Mouse (Mus musculus): ENCODE measurements around the gene Zfp58. TPM values are rescaled to one million over a fixed set of nuclear protein-coding genes. Genes with fewer than 3 reads are reported as not detected.
"Not testable (repeated sequence)": the region's sequence is repeated elsewhere in the genome, so short reads cannot be mapped to it uniquely, and the experiment has no call there.

The Zfp58 gene
- 1 to 10 TPM; 9.7 to 9.9 TPM for total RNA-seq (2021)
- long read RNA-seq, experiment 1, partial matches to known transcripts = 0 of 5 reads
- long read RNA-seq, experiment 1, other reads (novel, unspliced or antisense) = 4 of 5 reads
- long read RNA-seq, experiment 2, partial matches to known transcripts = 0 of 5 reads
- long read RNA-seq, experiment 2, other reads (novel, unspliced or antisense) = 2 of 5 reads

DNA sequence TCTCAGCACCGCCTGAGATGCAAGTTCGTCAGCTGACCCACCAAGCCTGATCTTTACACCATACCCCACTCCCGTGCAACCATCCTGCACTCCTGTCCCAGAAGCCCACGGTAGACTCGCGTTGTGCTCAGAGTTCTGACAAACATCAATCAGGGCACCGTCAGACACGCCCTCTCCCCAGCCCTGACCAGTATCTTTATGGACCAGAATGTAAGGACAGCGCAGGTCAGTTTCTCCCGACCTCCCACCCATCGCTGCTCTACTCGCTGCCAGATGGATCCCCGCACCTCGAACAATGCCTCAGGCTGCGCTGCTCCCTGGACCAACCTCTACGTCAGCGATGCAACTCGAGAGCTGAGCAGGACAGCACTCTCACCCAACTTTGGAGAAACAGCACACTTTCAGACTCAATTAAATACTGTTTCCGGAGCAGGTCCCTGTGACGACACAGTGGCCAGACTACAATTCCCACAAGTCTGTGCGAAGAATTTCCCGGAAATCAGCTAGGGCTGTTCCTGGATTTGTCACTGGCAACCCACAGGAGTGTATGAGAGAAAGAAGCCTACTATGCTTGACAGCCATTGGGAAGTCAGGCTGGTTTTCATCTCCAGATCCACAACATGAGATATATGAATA is at the start of gene Zfp58:
Gene Zfp58 (minus strand): TSS at position 472 of the 636 bp plus-strand sequence.
- peak; percentile 88 to 89 for DNase-seq (ENCODE audit: low spot score in 2 of 2)

DNA sequence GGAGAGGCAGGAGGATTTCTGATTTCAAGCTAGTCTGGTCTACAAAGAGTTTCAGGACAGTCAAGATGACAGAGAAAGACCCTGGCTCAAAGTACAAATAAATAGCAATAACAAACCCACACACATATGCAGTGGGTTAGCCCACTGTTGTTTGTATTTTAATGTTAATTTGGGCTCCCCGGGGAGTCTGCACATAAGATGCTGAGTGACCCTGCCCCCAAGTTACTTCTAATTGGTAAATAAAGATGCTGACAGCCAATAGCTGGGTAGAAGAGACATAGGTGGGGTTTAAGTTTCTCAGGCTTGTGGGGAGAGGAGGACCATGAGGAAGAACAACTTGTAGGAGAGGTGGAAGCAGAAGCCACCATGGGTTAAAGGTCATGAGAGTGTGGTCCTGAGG is 45.6 kb upstream of the Zfp58 start:
- DNase-seq (ENCODE audit: low spot score in 2 of 2) = no peak

GRCm38 (mm10) chr13:67527049-67527730 is 26.8 kb upstream of the Zfp58 start:
- DNase-seq (ENCODE audit: low spot score in 2 of 2) = no peak

DNA sequence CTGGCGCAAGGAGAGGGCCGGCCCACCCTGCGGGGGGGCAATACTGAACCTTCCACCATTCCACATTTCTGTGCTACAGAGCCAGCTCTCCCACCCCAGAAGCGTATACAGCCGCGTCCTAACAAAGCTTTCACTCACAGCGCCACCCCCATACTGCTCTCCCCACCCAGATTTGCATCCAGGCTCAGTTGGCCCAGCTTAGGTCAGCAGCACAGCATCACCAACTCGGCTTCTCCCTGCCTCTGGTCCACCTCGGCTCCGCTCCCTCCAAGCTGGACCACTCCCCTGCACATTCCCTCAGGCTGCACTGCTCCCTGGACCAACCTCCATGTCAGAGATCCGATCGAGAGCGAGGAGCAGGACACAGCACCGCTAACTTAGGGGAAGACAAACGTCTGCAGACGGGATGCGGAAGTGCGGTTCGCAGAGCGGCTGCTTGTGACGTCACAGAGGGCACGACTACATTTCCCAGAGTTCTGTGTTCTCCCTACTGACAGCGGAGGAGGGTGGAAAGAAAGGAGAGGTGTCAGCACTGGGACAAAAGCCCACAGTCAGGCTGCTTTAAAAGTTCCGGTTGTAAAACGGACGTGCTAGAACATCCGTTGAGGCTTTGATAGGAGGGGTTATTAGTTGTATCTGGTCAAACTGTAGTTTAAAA is 25.5 kb upstream of the Zfp58 start, which contains the start of the genes Gm26965 and Zfp87:
Gene Gm26965 (minus strand): TSS at position 399 of the 658 bp plus-strand sequence.
Gene Zfp87 (minus strand): TSS at position 425 of the 658 bp plus-strand sequence.
- DNase-seq (ENCODE audit: low spot score in 2 of 2) = peak; percentile 94 to 95

- DNase-seq (ENCODE audit: low spot score in 2 of 2) = no peak
Measured at GRCm38 (mm10) chr13:67500908-67501307, 553 bp upstream of the Zfp58 start.

GRCm38 (mm10) chr13:67495631-67496030 is 4.7 kb downstream of the Zfp58 start:
- DNase-seq (ENCODE audit: low spot score in 2 of 2) = no peak

DNA sequence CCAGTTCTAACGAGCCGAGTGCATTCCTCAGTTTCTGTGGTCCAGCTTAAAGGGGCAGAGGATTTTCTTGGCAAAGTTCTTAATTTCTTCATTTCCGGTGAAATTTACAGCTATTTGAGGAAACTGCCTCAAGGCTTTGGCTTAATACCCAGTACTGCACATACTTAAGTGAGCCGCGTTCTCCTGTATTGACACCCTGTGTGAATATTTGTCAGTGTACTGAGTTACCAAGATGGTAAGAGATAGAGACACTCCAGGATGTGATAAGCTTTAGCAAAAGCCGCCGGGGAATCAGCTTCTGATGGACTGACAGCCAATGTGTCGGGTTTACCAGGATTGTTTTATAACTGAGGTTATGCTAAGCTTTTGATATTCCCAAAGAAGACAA is 15.9 kb downstream of the Zfp58 start:
- DNase-seq (ENCODE audit: low spot score in 2 of 2) = no peak

DNA sequence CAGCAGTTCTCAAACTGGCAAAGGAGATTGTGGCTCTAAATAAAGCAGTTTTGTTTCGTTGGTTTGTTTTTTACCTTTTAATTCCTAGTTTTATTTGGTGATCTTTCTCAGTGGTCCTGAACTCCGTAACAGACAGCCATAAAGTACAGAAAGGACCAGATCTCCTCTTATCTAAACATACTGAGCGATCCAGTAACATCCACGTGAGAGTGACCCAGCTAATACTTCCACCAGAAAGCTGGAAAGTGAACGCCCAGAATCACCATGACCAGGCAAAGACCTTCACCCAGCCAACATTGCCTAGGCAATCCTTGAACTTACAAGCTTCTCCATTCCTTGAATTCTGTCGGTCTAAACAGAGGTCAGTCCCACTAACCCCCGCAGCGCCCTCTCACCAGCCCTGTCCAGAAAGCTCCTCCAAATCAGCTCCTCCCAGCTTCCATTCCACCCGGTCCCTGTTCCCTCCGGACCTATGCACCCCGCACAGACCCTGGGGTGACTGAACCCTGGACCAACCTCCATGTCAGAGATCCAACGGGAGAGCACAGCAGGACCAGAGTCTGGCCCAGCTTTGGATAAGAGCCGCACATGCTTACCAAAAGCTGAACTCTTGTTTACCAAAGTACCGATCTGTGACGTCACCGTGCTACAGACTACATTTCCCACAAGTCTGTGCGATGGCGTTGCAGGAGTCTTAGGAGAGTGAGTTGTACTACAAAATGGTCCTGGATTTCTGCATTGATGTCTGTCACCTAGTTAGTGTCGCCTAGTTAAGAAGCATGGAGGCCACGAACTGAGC is 16.5 kb downstream of the Zfp58 start, which contains the start of gene Zfp874b:
Gene Zfp874b (minus strand): TSS at position 634 of the 799 bp plus-strand sequence.
- DNase-seq (ENCODE audit: low spot score in 2 of 2) = peak; percentile 87 to 88

- DNase-seq (ENCODE audit: low spot score in 2 of 2) = no peak
Measured at GRCm38 (mm10) chr13:67481528-67481927, 18.8 kb downstream of the Zfp58 start.

DNA sequence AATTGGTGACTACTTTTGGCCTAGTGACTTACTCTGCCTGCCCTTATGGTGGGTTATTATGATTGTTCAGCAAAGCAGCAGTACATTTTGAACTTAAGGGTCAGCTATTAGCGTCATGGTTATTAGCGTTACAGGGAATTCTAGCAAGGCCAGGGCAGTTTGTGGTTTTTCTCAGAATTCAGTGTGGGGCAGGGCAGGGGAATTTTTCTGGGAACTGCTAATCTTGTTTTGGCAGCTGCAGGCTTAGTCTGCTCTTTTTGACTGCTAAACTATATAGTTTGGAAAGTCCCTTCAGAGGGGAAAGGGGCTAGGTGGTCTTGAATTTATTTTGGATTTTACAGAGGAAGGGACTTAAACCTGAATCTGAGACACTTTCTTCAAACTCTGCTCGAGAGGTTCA is 31.1 kb downstream of the Zfp58 start:
- DNase-seq (ENCODE audit: low spot score in 2 of 2) = no peak

GRCm38 (mm10) chr13:67463506-67464185 is 36.7 kb downstream of the Zfp58 start:
- not testable (repeated sequence) for DNase-seq (ENCODE audit: low spot score in 2 of 2)

DNA sequence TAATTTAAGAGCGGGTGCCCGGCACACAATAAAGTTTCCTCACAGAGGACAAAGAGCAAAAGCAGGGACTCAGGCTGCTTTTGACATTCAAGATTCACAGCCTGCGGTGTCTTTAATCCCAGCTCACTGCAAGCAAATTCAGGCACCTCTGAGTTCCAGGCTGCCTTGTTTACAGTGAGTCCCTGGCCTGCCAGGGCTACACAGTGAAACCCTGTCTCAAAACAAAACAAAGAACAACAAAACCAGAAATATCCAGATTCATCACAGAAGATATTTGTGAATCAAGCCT is 48.4 kb downstream of the Zfp58 start:
- DNase-seq (ENCODE audit: low spot score in 2 of 2) = no peak

GRCm38 (mm10) chr13:67451172-67452020 is 49.0 kb downstream of the Zfp58 start, which contains the start of gene Zfp874a:
TSS of gene Zfp874a (minus strand) at chr13:67451624.
- DNase-seq (ENCODE audit: low spot score in 2 of 2) = peak; percentile 92 to 93

Other genes with a start within 250 kb of the Zfp58 start
- 10 to 100 TPM; 18.7 to 20.4 TPM for gene Zfp458, start 222.1 kb downstream of the Zfp58 start, total RNA-seq (2021)
- gene Zfp457, start 194.1 kb downstream of the Zfp58 start, total RNA-seq (2021) = 1 to 10 TPM; 5.1 to 7.2 TPM
- 1 to 10 TPM; 3.1 TPM for gene Zfp595, start 168.0 kb downstream of the Zfp58 start, total RNA-seq (2021)
- 1 to 10 TPM in 1 of 2 experiments, not detected in 1; 3.6 TPM for gene Gm28044, start 140.0 kb downstream of the Zfp58 start, total RNA-seq (2021)
- gene Zfp953, start 139.9 kb downstream of the Zfp58 start, total RNA-seq (2021) = under 1 TPM; 0.77 to 0.91 TPM
- gene Gm28041, start 124.8 kb downstream of the Zfp58 start, total RNA-seq (2021) = not detected
- 1 to 10 TPM; 1.4 to 2.0 TPM for gene Zfp456, start 124.7 kb downstream of the Zfp58 start, total RNA-seq (2021)
- gene Zfp429, start 100.7 kb downstream of the Zfp58 start, total RNA-seq (2021) = 1 to 10 TPM; 2.6 to 3.5 TPM
- 1 to 10 TPM; 3.9 to 5.0 TPM for gene Zfp459, start 79.1 kb downstream of the Zfp58 start, total RNA-seq (2021)
- gene Zfp874a, start 48.9 kb downstream of the Zfp58 start, total RNA-seq (2021) = 10 to 100 TPM; 12.1 to 12.8 TPM
- gene Zfp874b, start 16.3 kb downstream of the Zfp58 start, total RNA-seq (2021) = 10 to 100 TPM; 14.9 to 23.6 TPM
- 1 to 10 TPM in 1 of 2 experiments, not detected in 1; 1.6 TPM for gene Gm26965, start 25.6 kb upstream of the Zfp58 start, total RNA-seq (2021)
- gene Zfp87, start 25.6 kb upstream of the Zfp58 start, total RNA-seq (2021) = 10 to 100 TPM; 21.3 to 21.4 TPM
- gene Zfp748, start 53.3 kb upstream of the Zfp58 start, total RNA-seq (2021) = 10 to 100 TPM; 10.2 to 10.3 TPM
- gene Zfp729b, start 109.2 kb upstream of the Zfp58 start, total RNA-seq (2021) = 1 to 10 TPM; 7.5 to 8.5 TPM
- 1 to 10 TPM; 1.4 to 3.3 TPM for gene Gm49345, start 137.2 kb upstream of the Zfp58 start, total RNA-seq (2021)
- 1 to 10 TPM; 8.5 to 9.0 TPM for gene Zfp729a, start 137.2 kb upstream of the Zfp58 start, total RNA-seq (2021)
- 10 to 100 TPM; 22.6 to 23.1 TPM for gene Zfp738, start 186.5 kb upstream of the Zfp58 start, total RNA-seq (2021)
- 10 to 100 TPM; 14.1 to 14.4 TPM for gene Zfp65, start 228.6 kb upstream of the Zfp58 start, total RNA-seq (2021)

Data from left cerebral cortex, adult 18-20 months (tissue).